Mouse (Mus musculus): Measurements from ENCODE around the gene Cyba.

GRCm38 (mm10) chr8:122462510-122462909, 29.8 kb upstream of the Cyba start:
- TF ChIP-seq CTCF (IDR thresholded peaks at IDR 0.05; ENCODE audit: low read depth) (no peak), EP300 (IDR thresholded peaks at IDR 0.05; ENCODE audit: low read depth) (no peak)

All from liver, embryonic 14.5 days (tissue).